Mouse (Mus musculus): ENCODE data around the gene Rfc2. TPM values are rescaled to one million over a fixed set of nuclear protein-coding genes. Genes with fewer than 3 reads are reported as not detected.
"Not testable (repeated sequence)": the region's sequence is repeated elsewhere in the genome, so short reads cannot be mapped to it uniquely, and the experiment has no call there.

The Rfc2 gene
- total RNA-seq, 2 experiments from 2014 or later: 18.8 to 25.7 TPM

GRCm38 (mm10) chr5:134648976-134649375 is 67.8 kb downstream of the Rfc2 start:
- DNase-seq: not testable (repeated sequence)

GRCm38 (mm10) chr5:134650926-134651325 is 69.8 kb downstream of the Rfc2 start:
- peak; percentile 52 for DNase-seq

Small RNA genes lying within 50 kb of the gene (microRNA-seq; reads per million reads assigned to microRNA genes)
- 0 reads per million in 2 experiments for gene Mir7228

Other genes starting within 250 kb of the Rfc2 start
- 10 to 100 TPM; 19.9 to 29.2 TPM for gene Gtf2ird1, start 124.7 kb upstream of the Rfc2 start, total RNA-seq (2021)
- 10 to 100 TPM; 10.1 to 12.8 TPM for gene Clip2, start 28.9 kb upstream of the Rfc2 start, total RNA-seq (2021)
- gene Syna, start 21.2 kb upstream of the Rfc2 start, total RNA-seq (2021): under 1 TPM; 0.14 to 0.16 TPM
- gene Lat2, start 33.7 kb downstream of the Rfc2 start, total RNA-seq (2021): 1 to 10 TPM; 1.8 to 3.2 TPM
- gene Eif4h, start 58.1 kb downstream of the Rfc2 start, total RNA-seq (2021): 100 to 1,000 TPM; 151 to 159 TPM
- gene Limk1, start 107.2 kb downstream of the Rfc2 start, total RNA-seq (2021): 10 to 100 TPM in 1 of 2 experiments, 1 to 10 TPM in 1; 8.4 to 11.4 TPM
- gene Eln, start 166.0 kb downstream of the Rfc2 start, total RNA-seq (2021): 100 to 1,000 TPM; 199 to 219 TPM

Data from gastrocnemius, postnatal 10 days (tissue).